Mouse (Mus musculus): Measurements from ENCODE around the gene Flt1.

DNA sequence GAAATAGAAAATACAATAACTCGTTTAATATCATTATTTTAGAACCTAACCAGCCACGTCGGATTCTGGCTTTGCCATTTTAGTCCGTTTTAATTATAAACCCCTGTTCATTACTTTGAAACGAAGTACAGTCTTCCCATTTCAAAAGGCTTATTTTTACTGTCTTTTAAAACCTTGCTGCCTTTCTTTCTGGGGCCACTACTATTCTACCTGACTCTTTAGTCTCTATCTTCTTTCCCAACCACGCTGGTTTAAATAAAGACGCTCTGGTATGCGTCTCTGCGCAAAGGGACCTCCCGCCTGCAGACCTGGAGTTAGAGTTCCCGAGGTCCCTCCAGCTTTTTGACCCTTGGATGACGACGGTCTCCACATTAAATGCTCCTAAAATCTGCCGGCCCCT lies 1.4 kb downstream of the Flt1 start:
- TF ChIP-seq CTCF (IDR thresholded peaks at IDR 0.05; ENCODE audit: borderline replicate concordance, control insufficient read depth, extremely low read depth, insufficient read depth, low read length, poor library complexity): no peak
- no peak for TF ChIP-seq POLR2A (IDR thresholded peaks at IDR 0.05; ENCODE audit: control insufficient read depth, extremely low read depth, insufficient read depth, low read length, poor library complexity)
